Mouse (Mus musculus) monocyte, adult 2 months (primary cell): ENCODE data around the gene Gm20388.

Source experiments
- DNase-seq, 2 experiments: peaks; one replicate each; pipeline ENCODE4 v3.0.0; 2022; ENCODE audit warnings: low spot score in 2 of 2, low read depth in 1 of 2

Gm20388 gene

DNA sequence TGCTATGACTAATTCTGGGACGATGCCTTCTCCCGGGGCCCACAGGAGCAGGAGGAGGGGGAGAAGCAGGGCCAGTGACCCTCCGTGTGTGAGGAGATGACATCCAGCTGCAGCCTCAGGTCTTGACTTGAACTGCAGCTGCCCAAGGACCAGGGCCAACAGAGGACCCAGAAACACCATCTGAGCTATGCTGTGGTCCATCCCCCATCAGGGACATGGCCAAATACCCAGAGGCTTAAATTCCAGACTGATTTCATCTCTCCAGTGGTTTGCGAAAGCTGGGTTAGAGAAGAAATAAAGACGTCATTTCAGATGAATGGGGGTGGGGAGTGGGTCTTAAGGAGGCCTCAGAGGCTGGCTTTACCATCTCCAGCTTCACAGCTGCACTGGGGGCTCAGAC, 4285.6 kb downstream of the Gm20388 start:
- DNase-seq = no peak

DNA sequence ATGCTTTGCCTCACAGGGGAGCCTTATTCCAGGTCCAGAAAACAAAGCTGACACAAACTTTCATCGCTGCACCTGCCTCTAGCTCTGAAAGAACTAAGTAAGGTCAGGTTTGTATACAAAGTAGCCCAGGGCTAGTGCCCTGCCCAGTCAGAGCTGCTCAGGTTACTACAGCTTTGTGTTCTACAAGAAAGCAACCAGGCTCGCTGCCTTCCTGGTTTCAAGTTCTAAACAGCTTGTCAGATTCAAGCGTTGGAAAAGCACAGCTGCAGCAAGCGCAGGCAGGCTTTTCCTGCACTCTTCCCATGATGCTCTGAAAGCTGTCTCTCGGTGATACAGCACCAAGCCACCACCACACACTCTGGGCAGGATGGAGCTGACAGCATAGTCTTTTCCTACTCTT, 4286.2 kb downstream of the Gm20388 start:
- DNase-seq = no peak

DNA sequence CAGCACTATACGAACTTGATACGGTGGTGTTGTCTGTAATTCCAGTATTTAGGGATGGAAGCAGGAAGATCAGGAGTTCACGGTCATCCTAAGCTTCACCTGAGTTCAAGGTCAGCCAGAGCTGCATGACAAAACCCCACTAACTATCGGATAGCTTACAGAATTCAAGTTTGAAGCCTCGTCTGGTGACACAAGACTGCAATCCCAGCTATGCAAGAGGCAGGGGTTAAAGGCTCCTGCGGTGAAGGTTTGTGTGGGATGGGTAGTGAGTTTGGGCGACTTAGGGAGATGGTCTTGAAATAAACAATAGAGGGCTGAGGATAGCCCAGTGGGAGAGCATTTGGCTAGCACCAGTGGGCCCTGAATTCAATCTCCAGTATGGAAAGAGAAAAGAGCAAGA, 4287.6 kb downstream of the Gm20388 start:
- DNase-seq = no peak

DNA sequence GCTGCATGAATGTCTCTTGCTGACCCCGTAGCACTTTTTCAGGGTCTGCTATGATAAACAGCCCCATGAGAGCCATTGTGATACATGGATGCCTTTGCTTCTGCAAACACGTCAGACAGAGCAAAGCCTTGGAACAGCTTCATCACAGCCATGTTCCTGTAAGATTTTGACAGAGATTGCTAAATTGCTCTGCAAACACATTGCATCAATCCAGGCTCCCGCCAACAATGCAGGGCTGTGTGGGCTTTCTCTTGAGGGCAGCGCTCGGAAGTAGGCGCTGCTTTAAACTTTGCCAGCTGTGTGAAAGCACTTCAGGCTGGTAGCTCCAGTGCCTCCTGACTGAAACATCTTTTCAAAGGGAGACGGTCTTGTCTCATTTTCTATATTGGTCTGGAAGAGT, 4289.8 kb downstream of the Gm20388 start:
- no peak for DNase-seq

DNA sequence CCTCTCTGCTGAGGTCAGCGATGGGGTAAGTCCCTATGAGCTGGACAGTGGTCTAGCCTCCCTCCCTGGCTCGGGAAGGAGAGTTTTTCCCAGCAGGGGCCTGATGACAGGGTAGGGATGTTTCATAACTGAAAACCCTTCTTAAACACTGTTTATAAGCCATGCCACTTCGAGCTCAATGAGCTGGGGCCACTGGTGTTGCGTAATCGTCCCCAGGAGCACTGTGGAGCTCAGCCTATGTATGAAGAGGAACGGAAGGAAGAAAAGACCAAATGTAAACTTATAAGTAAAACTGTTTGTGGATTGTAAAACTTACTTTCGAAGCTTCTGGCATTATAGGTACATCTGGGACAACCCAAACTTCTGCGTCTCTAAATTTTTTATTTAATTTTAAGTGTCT, 4291.1 kb downstream of the Gm20388 start:
- DNase-seq = no peak

DNA sequence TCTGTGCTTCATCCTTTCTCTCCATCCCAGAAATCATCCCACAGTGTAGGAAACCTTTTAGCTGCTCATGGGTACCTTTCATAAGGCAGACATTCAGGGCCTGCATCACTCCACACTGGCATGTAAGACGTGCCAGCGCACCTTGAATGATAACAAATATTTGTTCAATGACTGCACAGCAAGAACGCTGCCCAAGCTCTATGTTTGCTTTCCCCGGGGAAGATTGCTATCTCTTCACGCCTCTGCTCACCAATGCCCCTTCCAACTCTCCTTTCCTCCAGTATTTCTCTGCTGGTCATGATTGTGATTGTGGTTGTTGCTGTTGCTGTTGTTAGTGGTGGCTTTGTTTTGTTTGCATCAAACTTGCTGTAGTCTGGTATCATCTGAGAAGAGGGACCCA, 4292.3 kb downstream of the Gm20388 start:
- no peak for DNase-seq

DNA sequence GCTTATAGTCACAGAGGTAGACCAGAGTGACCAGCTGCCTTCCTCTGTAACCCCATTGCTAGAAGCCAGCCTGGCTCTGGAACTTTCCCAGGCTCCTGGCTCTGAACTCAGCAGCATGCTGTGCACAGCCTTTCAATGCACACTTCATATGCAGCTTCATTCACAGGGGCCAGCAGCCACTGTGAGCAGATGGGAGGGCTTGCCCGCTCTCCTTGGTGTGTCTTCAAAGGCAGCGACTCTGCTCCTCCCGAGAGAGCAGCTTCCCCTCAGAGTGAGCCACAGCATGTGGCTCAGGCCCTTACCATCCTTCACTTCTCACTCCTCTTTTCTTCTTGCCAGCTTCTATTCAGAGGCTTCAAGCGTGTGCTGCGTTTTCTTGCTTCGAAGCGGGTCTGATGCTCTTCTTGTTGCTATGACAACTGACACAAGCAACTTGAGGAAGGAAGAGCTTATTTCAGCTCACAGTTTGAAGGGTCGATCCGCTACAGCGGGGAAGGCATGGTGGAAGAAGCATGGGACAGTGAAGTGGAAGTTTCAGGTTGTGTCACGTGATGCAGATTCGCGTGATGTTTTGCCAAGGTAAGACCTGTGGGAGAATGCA, 4293.5 kb downstream of the Gm20388 start:
- DNase-seq = no peak

DNA sequence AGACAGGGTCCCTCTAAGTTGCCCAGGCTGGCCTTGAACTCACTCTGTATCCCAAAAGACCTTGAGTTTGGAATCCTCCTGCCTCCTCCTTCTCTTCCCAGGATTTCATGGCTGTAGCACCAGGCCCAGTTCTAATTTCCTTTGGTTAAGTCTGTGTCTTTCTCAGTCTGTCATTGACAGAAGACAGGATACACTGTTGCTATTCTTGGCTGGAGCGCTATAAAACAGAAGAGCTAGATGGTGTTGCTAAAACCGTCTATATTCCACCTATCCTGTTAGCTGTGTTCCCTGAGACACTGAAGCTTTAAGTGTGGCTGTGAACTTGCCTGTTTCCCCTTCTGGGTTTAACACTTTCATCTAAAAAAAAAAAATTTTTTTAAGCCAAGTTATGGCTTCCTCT, 4301.5 kb downstream of the Gm20388 start:
- DNase-seq = no peak

DNA sequence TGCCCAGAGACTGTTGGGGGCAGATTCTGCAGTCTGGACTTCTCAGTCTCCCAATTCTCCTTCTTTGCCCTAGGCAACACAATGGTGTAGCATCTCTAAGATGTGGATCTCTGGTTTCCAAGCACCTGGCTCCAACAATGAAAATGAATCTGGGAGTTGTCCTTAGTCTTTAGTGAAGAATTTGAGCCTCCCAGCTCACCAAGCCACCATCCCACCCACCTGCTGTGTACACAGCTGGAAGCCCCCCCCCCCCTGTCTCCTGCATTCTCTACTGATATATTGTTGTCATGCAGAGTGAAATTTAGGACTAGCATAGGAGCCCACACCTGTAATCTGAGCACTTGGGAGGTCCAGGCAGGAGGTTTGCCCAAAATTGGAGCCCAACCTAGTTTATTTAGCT, 4306.3 kb downstream of the Gm20388 start:
- no peak for DNase-seq

DNA sequence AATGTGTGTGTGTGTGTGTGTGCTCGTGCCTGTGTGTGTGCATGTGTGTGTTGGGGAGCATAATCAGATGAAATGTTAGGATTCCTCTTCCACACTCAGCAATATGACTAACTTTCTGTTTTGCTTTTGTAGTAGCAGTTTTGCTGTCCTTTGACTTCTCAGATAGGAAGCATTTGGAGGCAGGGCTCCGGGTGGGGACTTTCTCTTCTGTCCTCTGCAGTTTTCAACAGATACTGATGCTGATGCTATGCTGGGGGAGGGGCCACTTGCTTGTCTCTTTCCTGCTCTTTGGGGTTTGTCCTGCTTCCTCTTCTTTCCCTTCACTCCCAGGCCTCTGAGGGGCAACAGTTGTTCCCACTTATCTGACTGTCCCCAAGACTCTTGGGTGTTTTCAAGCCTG, 4319.2 kb downstream of the Gm20388 start:
- DNase-seq = no peak

DNA sequence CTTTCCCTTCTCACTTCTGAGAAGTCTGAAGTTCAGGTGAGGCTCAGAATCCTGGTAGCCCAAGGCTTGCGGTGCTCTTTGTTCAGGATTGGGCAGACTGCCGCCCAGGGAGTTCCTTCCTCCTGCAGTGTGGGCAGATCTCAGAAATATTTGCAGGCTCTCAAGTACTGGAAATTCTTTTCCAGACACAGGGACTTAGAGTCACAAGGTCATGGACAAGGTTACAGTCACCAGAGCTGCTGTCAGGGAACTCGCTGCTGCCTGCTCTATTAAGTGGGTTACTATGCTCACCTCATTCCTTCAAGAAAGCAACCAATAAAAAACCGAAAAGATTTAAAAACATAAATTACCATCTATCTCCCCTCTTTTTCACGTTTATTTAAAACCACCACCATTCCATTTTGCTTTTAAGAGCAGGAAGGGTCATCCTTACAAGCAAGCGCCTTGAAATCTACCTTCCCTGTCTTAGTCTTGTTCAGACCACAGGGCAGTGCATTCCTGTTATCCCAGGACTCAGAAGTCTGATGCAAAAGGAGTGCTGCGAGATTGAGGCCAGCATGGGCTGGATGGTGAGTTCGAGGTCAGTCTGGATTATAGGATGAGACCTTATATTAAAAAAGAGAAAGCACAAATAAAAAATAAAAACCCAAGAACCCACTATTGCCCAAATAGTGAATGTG, 4320.0 kb downstream of the Gm20388 start:
- DNase-seq = no peak

DNA sequence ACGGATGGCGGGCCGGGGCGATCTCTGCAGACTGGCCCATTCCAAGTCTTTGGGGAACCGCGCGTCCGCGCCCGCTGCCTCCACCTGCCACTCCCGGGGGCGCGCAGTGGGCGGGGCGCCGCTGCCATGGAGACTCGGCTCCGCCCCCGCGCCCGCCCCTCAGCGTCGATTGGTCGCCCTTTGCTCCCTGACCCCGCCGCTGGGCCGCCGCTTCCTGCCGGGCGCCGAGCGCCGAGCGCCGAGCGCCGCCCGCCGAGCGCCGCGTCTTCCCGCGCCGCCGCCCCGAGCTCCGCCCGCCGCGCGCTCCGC, 4320.5 kb downstream of the Gm20388 start, which contains the start of gene Galnt2:
TSS of gene Galnt2 (plus strand) at position 216 of the 309 bp plus-strand sequence.
- peak in 1 of 2 experiments; percentile 39 for DNase-seq

DNA sequence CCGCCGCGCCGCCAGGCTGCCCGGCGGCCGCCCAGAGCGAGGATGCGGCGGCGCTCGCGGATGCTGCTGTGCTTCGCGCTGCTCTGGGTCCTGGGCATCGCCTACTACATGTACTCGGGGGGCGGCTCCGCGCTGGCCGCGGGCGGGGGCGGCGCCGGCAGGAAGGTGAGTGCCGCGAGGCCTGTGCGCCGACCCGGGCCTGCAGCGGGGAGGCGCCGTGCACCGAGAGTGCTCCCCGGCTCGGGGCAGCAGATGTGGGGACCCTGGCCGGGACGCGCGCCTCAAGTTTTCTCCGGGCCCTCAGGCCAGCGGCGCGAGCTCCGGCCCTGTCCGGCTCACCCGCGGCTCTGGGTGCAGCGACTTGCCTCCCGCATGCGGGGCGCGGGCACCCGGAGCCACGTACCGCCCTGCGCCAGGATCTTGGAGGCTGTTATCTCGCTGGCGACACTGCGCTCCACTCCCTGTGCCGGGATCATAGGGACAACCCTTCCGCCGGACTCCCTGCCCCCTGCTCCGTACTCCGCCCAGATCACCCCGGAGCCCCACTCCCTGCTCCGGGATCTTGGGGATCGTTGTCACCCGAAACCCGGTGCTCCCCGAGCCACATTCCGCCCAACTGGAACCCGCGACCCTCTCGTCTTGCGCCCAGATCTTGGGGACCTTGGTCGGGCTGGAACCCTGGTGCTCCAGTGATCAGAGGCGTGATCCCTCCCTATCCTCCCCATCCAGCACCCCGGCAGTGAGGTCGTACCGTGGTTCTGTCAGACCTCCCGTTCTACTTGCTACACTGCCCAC, 4321.0 kb downstream of the Gm20388 start:
- peak in 1 of 2 experiments; percentile 8 for DNase-seq

DNA sequence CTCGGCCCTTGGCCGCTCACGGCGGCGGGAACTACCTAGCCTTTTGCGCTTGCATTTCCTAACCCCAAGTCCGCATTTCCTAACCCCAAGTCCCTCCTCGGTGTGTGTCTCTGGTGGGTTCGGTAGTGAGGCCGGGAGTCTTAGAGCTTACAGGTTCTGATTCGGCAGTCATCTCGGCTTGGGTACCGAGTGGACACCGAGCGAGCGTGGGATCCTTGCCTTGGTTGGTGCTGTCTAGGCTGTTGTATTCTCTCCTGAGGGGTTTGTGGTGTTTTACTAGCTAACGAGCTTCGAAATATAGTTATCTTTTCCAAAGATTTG, 4321.6 kb downstream of the Gm20388 start:
- DNase-seq = no peak

DNA sequence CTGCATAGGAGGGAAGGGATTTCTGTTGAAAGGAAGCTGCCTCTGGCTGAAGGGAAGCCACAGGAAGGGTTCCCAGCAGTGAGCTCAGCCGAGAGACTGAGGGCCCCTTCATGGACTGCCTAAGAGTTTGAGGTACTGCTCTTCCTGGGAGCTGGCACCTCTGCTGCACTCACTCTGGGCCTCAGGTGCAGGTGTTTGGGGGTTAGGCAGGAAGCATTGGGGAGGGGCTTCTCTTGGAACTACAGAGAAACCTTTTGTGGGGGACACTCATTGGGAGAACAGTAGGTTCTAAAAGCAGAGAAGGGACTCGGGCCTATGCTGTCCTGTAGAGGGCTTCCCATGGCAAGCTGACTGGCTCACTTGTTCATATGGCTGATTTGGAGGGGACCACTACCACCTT, 4323.9 kb downstream of the Gm20388 start:
- no peak for DNase-seq

DNA sequence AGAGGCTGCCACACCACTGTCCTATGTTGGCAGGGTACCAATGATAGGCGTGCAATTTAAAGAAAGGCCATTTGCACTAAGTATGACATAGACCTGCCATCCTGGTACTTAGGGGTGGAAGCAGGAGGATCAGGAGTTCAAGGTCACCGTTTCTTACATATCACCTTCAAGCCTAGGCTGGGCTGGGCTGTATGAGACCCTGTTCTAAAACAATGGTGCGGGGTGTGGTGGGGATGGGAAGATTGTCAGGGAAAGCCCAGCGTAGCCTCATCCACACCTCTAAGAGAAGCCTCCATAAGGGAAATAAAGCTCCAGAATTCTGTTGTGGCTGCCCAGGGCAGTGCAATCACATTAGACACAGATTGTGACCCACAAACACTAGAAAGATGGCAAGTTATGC, 4324.9 kb downstream of the Gm20388 start:
- no peak for DNase-seq

DNA sequence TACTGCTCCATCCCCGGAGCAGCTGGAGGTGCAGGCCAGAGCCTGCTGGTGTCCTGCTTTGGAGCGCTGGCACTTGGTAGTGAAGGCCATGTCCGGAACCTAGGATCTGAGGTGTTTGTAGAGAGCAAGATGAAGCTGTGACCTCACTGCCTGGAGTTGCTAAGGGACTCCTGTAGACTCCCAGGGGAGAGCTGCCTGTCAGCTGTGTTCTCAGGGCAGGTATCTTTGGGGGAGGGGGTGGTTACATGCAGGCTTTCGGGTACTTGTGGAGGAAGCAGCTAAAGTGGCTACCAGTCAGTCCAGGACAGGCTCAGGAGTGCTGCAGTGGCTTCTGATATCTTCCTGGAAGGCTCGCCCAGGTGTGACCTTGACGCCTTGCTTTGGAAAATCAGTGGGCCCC, 4328.7 kb downstream of the Gm20388 start:
- no peak for DNase-seq

DNA sequence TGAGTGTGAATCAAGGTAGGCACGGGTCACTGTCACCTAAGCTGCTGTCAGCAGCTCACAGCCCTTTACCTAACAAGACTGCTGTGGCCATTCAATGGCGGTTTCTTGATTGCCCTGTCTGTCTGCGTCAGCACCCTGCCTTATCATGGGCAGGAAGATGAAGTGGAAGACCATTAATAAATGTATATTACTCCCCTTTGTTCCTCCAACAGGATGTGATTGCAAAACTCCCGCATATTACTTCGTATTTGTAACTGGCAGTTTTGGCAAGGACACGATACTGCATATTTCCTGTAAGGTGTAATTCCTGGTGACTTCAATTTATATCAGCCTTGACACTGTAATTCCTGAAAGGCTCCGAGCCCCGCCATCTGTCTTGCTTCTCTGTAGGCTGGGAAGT, 4330.3 kb downstream of the Gm20388 start:
- no peak for DNase-seq

DNA sequence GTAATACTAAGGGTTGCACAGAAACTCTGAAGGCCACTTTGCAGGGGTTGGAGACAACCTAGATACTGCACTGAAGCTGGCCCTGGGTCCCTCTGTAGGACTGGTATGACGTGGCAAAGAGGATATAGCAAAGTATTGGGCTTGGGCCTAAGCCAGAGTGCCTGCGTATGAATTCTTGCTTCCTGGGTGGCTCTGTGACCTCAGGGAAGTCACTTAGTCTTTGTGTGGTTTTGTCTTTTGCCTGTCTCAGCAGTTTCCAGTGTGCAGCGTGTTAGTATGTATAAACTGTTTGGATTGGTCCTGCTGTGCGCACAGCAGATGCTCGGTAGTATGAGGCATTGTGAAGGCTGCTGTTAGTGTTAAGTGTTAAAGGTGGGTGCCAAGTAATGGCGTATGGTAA, 4331.6 kb downstream of the Gm20388 start:
- DNase-seq = peak in 1 of 2 experiments; percentile 24

DNA sequence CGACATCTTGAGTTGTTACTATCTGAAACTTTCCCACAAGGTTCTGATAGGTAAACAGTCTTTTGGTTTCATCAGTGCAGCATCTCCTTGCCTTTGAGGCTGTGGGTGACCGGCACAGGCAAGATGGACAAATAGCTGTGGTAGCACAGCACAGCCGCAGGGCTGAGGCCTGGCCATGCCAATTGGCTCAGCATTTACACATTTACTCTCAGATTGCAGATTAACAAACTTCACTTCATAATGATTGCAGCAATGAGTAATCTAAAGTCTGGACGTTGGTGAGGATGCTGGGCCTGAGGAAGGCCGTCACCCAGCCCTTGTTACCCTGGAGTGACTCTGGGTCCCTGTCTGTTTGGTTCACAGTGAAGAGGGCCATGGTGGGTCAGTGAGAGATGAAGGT, 4332.3 kb downstream of the Gm20388 start:
- DNase-seq = no peak

DNA sequence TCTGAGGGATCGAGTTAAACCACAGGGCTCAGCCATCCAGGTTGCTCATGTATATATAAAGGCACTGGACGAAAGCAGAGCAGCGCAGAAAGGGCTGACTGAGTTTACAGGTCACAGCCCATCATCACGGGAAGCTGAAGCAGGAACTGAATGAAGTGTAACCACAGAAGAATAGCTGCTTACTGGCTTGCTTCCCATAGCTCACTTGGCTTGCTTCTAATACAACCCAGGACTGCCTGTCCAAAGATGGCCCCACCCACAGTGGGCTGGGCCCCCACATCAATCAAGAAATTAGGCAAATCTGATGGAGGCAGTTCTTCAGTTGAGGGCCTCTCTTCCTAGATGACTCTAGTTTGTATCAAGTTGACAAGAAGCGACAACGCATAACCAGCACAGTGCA, 4336.9 kb downstream of the Gm20388 start:
- DNase-seq = no peak

DNA sequence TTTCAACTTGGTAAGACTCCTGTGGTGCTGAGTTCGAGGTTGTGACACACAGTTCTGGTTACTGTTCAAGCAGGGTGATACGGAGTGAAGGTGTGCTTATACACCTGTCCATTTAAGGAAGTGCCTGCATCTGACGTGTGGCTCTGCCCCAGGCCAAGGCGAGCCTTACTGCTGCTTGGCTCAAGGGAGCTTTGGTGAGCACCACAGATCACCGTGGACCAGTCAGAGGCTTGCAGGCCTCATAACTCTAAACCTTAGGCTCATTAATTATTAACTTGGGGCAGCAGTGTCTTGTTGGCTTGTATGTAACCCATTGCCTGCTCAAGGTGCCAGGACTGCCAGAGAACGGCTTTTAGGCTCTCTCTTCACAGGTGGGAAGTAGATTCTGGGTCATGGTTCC, 4338.0 kb downstream of the Gm20388 start:
- no peak for DNase-seq

DNA sequence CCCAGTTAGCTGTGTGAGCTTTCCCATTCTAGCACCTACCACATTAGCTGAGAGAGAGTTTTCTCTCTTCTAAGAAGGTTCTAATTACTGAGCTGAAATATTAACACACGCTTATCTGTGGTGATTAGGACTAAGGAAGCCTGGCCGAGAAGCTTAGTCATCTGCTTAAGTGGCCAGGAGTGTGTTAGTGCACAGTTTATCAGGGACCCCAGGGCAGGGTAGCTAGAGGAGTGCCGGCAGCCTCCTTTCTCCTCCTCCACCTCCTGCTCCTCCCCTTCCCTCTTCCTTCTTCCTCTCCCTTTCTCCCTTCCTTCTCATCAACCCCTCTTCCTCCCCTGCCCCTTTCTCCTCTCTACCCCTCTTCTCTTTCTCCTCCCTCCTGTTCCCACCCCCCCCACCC, 4339.6 kb downstream of the Gm20388 start:
- no peak for DNase-seq
